26 mouse cellular contexts compared by ENCODE assay signal in the genomic region with DNA sequence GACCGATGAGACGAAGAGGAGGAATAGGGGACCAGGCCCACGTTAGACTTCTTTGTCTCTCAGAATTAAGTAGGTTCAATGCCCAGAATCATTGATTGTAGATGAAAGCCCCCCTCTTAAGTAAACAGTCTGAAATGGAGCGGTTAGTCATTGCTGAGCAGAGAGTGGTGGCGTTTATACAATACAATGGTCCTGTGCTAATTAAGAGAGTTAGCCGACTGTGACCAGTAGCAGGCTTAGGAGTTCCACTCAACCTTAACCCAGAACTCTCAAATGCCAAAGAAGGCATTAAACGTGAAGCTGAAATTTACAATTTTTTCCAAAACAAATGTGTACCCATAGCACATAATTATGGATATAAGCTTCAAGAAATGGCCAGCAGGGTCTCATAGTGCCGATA. TPM values are rescaled to one million over a fixed set of nuclear protein-coding genes. Genes with fewer than 3 reads are reported as not detected.
DNase-seq lines count a peak whose midpoint lies in the region; ATAC-seq and TF ChIP-seq lines count a peak whose summit lies in the region.
"Had no signal": no experiment of that assay in that cellular context is flagged by ENCODE, and none has a peak within 500 bp of the region (broad histone marks: within the 10 kb centered on the region; RNA-seq: fewer than 3 reads in every experiment).

No protein-coding gene starts in this region.

- DNase-seq in kidney, postnatal 14 days: no peak
- peak; percentile 33 for DNase-seq in kidney, postnatal 0 days (ENCODE audit: low spot score)
- DNase-seq in kidney, adult 8-10 months: no peak
- DNase-seq in brain, embryonic 14.5 days (ENCODE audit: low read depth): peak; percentile 18
- no peak for DNase-seq in left cerebral cortex, adult 9 months (ENCODE audit: low spot score in 2 of 2)
- DNase-seq: adrenal gland, postnatal 10 days; adrenal gland, postnatal 36 days; cerebellum, adult 11 months; cerebellum, adult 2 months; cerebellum, adult 9-11 months; cerebellum, postnatal 25 days; gastrocnemius, postnatal 25 days; heart, adult 18-20 months; heart, postnatal 10 days; heart, postnatal 36 days had no signal

- H3K27me3 ChIP-seq in kidney, embryonic 14.5 days (ENCODE audit: control insufficient read depth, insufficient read depth, low read length): no peaks in the 10 kb centered on the region
- H3K27me3 ChIP-seq in kidney, postnatal 0 days (ENCODE audit: insufficient read depth, low read length): no peaks in the 10 kb centered on the region
- H3K27me3 ChIP-seq: embryonic facial prominence, embryonic 13.5 days; forebrain, embryonic 12.5 days; forebrain, embryonic 15.5 days; hindbrain, embryonic 13.5 days had no signal

- H3K36me3 ChIP-seq in kidney, embryonic 14.5 days (ENCODE audit: control insufficient read depth, insufficient read depth, low read length): no peaks in the 10 kb centered on the region
- H3K36me3 ChIP-seq in kidney, postnatal 0 days (ENCODE audit: insufficient read depth, low read length): no peaks in the 10 kb centered on the region
- H3K36me3 ChIP-seq: embryonic facial prominence, embryonic 13.5 days; forebrain, embryonic 12.5 days; forebrain, embryonic 15.5 days; heart, embryonic 12.5 days; heart, embryonic 15.5 days; hindbrain, embryonic 10.5 days; hindbrain, embryonic 13.5 days had no signal

- H3K4me3 ChIP-seq in kidney, embryonic 14.5 days (ENCODE audit: low read length): no peak overlapping the region
- H3K4me3 ChIP-seq in kidney, postnatal 0 days (replicated peaks; ENCODE audit: low read depth, low read length): no peak overlapping the region
- H3K4me3 ChIP-seq: embryonic facial prominence, embryonic 13.5 days; erythroblast, embryonic 14.5 days; forebrain, embryonic 12.5 days; forebrain, embryonic 15.5 days; heart, embryonic 12.5 days; heart, embryonic 15.5 days; hindbrain, embryonic 10.5 days; hindbrain, embryonic 13.5 days had no signal

- 0 out of 2 replicates have a peak, but pooled peaks have one; percentile 29 for ATAC-seq in kidney, embryonic 14.5 days (ENCODE audit: low FRiP score, low TSS enrichment)
- 0 out of 2 replicates have a peak, but pooled peaks have one; percentile 33 for ATAC-seq in kidney, postnatal 0 days (replicated peaks; ENCODE audit: low FRiP score, low read depth)
- ATAC-seq: CD4-positive, CD25-positive, alpha-beta regulatory T cell, adult 4 months; forebrain, embryonic 15.5 days; hindbrain, embryonic 16.5 days had no signal

- H3K4me2 ChIP-seq in kidney, embryonic 14.5 days (replicated peaks; ENCODE audit: low read depth, low read length): no peak overlapping the region
- no peak overlapping the region for H3K4me2 ChIP-seq in kidney, postnatal 0 days (ENCODE audit: low read length)
- H3K4me2 ChIP-seq: embryonic facial prominence, embryonic 13.5 days; forebrain, embryonic 12.5 days; forebrain, embryonic 15.5 days; heart, embryonic 12.5 days; heart, embryonic 15.5 days; hindbrain, embryonic 13.5 days had no signal

- no peak for TF ChIP-seq CTCF in kidney, postnatal 0 days (IDR thresholded peaks at IDR 0.05; ENCODE audit: low read depth)
- TF ChIP-seq CTCF in brain, embryonic 14.5 days (IDR thresholded peaks at IDR 0.05; ENCODE audit: borderline replicate concordance, extremely low read depth, insufficient read depth, insufficient read length): no peak

- H3K9ac ChIP-seq in kidney, embryonic 14.5 days (ENCODE audit: low read depth, low read length): no peak overlapping the region
- H3K9ac ChIP-seq in kidney, postnatal 0 days (ENCODE audit: low read depth, low read length): no peak overlapping the region
- H3K9ac ChIP-seq: embryonic facial prominence, embryonic 13.5 days; forebrain, embryonic 12.5 days; forebrain, embryonic 15.5 days; heart, embryonic 12.5 days; heart, embryonic 15.5 days; hindbrain, embryonic 13.5 days had no signal

- H3K27ac ChIP-seq in kidney, embryonic 14.5 days (ENCODE audit: low read depth, low read length): peak overlapping the region; percentile 62; the same call in 1 of the 2 replicates
- no peak overlapping the region for H3K27ac ChIP-seq in kidney, postnatal 0 days
- H3K27ac ChIP-seq: embryonic facial prominence, embryonic 13.5 days; forebrain, embryonic 12.5 days; forebrain, embryonic 15.5 days; heart, embryonic 15.5 days; hindbrain, embryonic 10.5 days; hindbrain, embryonic 13.5 days had no signal

- H3K9me3 ChIP-seq in kidney, embryonic 14.5 days (ENCODE audit: control insufficient read depth, low read length): no peaks in the 10 kb centered on the region
- no peaks in the 10 kb centered on the region for H3K9me3 ChIP-seq in kidney, postnatal 0 days (replicated peaks; ENCODE audit: low read length)
- H3K9me3 ChIP-seq: embryonic facial prominence, embryonic 13.5 days; forebrain, embryonic 15.5 days; heart, embryonic 15.5 days; hindbrain, embryonic 10.5 days; hindbrain, embryonic 13.5 days had no signal

- WGBS in kidney, embryonic 14.5 days: 45% methylated on average over 8 of the region's 8 CpGs
- WGBS in kidney, postnatal 0 days: 45% methylated on average over 8 of the region's 8 CpGs

- H3K4me1 ChIP-seq in kidney, embryonic 14.5 days (ENCODE audit: control insufficient read depth, insufficient read depth, low read length): peaks cover 5% of the 10 kb centered on the region; the same call in 1 of the 2 replicates
- peaks cover 8% of the 10 kb centered on the region; the same call in 1 of the 2 replicates for H3K4me1 ChIP-seq in kidney, postnatal 0 days (replicated peaks; ENCODE audit: insufficient read depth, low read length)

- TF ChIP-seq POLR2A in brain, embryonic 14.5 days (IDR thresholded peaks at IDR 0.05; ENCODE audit: borderline replicate concordance, extremely low read depth, insufficient read depth, insufficient read length, poor library complexity, severe bottlenecking): no peak

RNA-seq across cellular contexts. Expression of gene Arnt2, which starts 2.6 kb away (rescaled TPM):
- polyA plus RNA-seq in kidney, embryonic 14.5 days (2014; fragmentation: Nextera tagmentation; extraction: Ambion mirVana): 8.6 and 10.5 TPM in 2 replicates
- polyA plus RNA-seq in kidney, postnatal 0 days (2015; fragmentation: Nextera tagmentation; extraction: Ambion mirVana): 8.3 and 8.4 TPM in 2 replicates
- 172 and 207 TPM in 2 replicates for polyA plus RNA-seq in brain, embryonic 14.5 days (2012; rRNA removed)
- polyA plus RNA-seq: erythroblast, embryonic 14.5 days had no signal

Comparison
In these comparisons a context has a peak if more than half of its experiments do, and no peak if none do; other contexts are left out.
1. DNase-seq: peak in kidney, postnatal 0 days (single experiment) and brain, embryonic 14.5 days (single experiment); none in kidney, postnatal 14 days (single experiment), kidney, adult 8-10 months (0 of 2) and left cerebral cortex, adult 9 months (0 of 2).
2. RNA of gene Arnt2, which starts 2.6 kb away (polyA plus RNA-seq): 172 to 207 TPM in brain, embryonic 14.5 days; 8.6 to 10.5 TPM in kidney, embryonic 14.5 days and 8.3 to 8.4 TPM in kidney, postnatal 0 days; every median in the first group is over 10 times any median in the second.